Mouse (Mus musculus) gastrocnemius, adult 2 months (tissue): ENCODE data around the gene Tssc4. TPM values are rescaled to one million over a fixed set of nuclear protein-coding genes. Genes with fewer than 3 reads are reported as not detected.

ENCODE experiments used
- DNase-seq: peaks from one replicate; pipeline ENCODE4 v3.0.0; 2022
- H3K27ac ChIP-seq: fragments of 200-600 bp; 2 replicates; pipeline ENCODE4 v1.8.1; 2022; ENCODE audit warnings: mild to moderate bottlenecking
- H3K4me3 ChIP-seq: fragments of 200-600 bp; 2 replicates; pipeline ENCODE4 v1.8.1; 2022; ENCODE audit warnings: mild to moderate bottlenecking, moderate library complexity
- CTCF ChIP-seq: fragments of 200-600 bp; IDR thresholded peaks from 2 replicates; pipeline ENCODE4 v1.8.1; 2022; ENCODE audit warnings: antibody characterized with exemption, mild to moderate bottlenecking, moderate library complexity
- intact Hi-C: fragments of 180-260 bp; cut with DNase I; formaldehyde crosslinking; loops from one replicate; pipeline ENCODE4 v1.15.1; 2025
- long read RNA-seq, 2 experiments: library from polyadenylated mRNA; stranded (forward); transcript quantifications; one replicate each; pipeline ENCODE4 v2.0.0; 2021
- total RNA-seq, 2 experiments: library from RNA; stranded (reverse); gene quantifications; 2 replicates each; pipeline ENCODE4 v1.2.3; 2021

Tssc4 gene
- 1 to 10 TPM; 6.6 to 8.2 TPM for total RNA-seq
- long read RNA-seq, experiment 1, partial matches to known transcripts = 0 of 3 reads
- long read RNA-seq, experiment 1, other reads (novel, unspliced or antisense) = 0 of 3 reads
- long read RNA-seq, experiment 2, transcript Tssc4-206 (3 exons, 1,364 nt) = major isoform, 8 of 19 reads
- long read RNA-seq, experiment 2, partial matches to known transcripts = 1 of 19 reads
- long read RNA-seq, experiment 2, other reads (novel, unspliced or antisense) = 0 of 19 reads

- no peak for TF ChIP-seq CTCF
- H3K4me3 ChIP-seq = peak within 1 kb of the TSS; percentile 83
- intact Hi-C loops = loop anchor here (2.0 kb wide), 1 partner anchor 16 kb away; the partner anchor contains the start of gene Cd81
- H3K27ac ChIP-seq = peak within 1 kb of the TSS; percentile 92
- DNase-seq = peak; percentile 98
These were observed at the start of gene Tssc4 for GRCm38 (mm10) chr7:143068882-143069591. Tssc4 (plus strand) TSS chr7:143069249.

- no peak for TF ChIP-seq CTCF
- DNase-seq = no peak
- Histone ChIP-seq H3K27ac (peak overlapping the region; percentile 71), H3K4me3 (no peak overlapping the region)
- intact Hi-C loops = no loop called here
These were observed 49.0 kb upstream of the Tssc4 start for GRCm38 (mm10) chr7:143020040-143020439.

DNA sequence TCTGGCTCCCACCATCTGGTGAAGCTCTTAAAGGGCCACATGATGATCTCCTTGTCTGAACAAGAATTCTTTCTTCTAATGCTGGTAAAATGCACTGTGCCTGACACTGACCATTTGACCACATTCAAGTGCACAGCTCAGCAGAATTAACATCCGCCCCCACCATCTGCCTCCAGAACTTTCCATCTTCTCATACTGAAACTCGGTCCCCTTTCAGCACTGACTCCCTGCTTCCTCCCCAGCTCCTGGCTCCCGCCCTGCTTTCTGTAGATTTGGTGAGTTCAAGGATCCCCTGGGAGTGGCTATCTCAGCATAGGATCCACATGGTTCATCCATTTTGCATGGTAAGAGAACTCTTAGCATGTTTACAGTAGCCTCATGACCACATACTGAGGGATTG is 48.3 kb upstream of the Tssc4 start:
- H3K4me3 ChIP-seq = no peak overlapping the region
- H3K27ac ChIP-seq = peak overlapping the region; percentile 71
- TF ChIP-seq CTCF = no peak
- DNase-seq = no peak
- intact Hi-C loops = no loop called here

GRCm38 (mm10) chr7:143021356-143022164 is 47.5 kb upstream of the Tssc4 start:
- Histone ChIP-seq H3K27ac (peak overlapping the region; percentile 71), H3K4me3 (no peak overlapping the region)
- DNase-seq = no peak
- no peak for TF ChIP-seq CTCF
- intact Hi-C loops = no loop called here

DNA sequence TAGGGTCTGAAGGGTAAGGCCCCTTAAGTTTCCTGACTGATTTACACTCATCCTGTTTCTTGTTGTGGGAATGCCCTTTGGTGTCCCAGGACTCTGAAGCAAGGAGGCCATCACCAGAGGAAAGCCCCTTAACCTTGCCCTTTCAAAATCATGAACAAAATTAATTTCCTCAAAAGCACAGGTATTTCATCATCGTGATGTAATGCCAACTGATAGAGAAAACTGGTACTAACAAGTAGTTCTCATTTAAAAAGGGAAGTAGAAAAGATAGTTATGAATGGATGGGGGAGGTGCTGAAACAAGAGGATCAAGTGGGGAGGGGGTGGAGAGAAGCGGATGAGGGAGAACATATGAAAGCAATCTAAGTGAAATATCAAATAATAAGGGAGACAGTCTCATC is 45.5 kb upstream of the Tssc4 start:
- intact Hi-C loops = no loop called here

GRCm38 (mm10) chr7:143024293-143024692 is 44.8 kb upstream of the Tssc4 start:
- no peak for DNase-seq
- Histone ChIP-seq H3K4me3 (no peak overlapping the region), H3K27ac (no peak overlapping the region)
- intact Hi-C loops = no loop called here
- TF ChIP-seq CTCF = no peak

More for the DNA sequence above, 45.5 kb upstream of the Tssc4 start:
- no peak overlapping the region for H3K27ac ChIP-seq
- no peak for TF ChIP-seq CTCF
- DNase-seq = no peak
- H3K4me3 ChIP-seq = no peak overlapping the region

DNA sequence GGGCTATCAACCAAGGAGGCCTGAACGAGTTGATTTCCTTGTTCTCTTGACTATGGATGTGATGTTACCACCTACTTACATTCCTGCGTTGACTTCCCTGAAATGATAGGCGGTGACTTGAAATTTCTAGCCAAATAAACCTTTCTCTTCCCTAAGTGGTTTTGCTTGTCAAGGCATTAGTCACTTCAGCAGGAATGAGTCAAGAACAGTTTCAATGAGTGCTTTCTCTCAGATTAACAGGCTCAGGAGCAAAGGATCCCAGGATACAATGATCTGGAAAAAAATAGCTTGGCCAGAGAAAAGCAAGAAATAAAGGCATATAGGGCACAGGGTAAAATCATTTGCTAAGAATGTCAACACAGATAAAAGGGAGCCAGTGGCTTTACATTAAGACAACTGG is 43.6 kb upstream of the Tssc4 start:
- TF ChIP-seq CTCF = no peak
- DNase-seq = no peak
- Histone ChIP-seq H3K4me3 (no peak overlapping the region), H3K27ac (no peak overlapping the region)
- intact Hi-C loops = no loop called here

DNA sequence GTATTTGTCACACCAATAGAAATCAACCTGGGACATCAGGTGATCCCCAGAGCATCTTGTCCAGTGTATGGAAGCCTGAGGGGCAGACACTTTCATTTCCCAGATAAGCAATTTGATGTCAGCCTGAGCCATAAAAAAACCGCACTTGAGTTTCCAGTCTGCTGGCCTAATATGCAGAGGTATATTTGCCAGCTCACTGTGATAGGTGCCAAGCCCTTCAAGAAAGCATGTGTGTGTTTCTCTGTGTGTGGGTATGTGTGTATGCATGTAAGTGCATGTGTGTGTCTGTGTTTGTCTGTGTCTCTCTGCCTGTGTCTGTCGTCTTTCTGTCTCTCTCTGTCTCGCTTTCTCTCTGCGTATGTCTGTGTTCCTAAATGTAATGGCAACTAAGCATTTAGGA is 41.9 kb upstream of the Tssc4 start:
- intact Hi-C loops = no loop called here
- DNase-seq = no peak
- no peak for TF ChIP-seq CTCF
- Histone ChIP-seq H3K27ac (peak overlapping the region; percentile 43; the same call in 1 of the 2 replicates), H3K4me3 (no peak overlapping the region)

DNA sequence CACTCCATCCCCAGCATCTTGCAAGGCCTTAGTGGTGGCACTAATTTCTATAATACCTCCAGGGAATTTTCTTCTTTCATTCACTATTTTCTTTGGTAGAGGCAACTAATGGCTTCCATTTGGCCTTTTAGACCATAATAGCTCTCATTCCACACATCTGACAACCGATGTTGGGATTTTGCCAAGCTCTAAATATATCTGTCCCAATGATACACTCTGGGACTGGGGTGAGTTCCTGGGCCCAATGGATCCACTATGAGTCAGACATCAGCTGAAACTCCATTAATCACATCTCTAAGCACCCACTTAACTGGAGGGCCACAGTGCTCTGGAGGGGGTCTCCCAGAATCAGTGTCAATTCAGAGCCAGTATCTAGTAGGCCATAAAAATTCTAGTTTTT is 37.2 kb upstream of the Tssc4 start:
- Histone ChIP-seq H3K27ac (peak overlapping the region; percentile 52; the same call in 1 of the 2 replicates), H3K4me3 (no peak overlapping the region)
- intact Hi-C loops = no loop called here
- no peak for TF ChIP-seq CTCF
- no peak for DNase-seq

DNA sequence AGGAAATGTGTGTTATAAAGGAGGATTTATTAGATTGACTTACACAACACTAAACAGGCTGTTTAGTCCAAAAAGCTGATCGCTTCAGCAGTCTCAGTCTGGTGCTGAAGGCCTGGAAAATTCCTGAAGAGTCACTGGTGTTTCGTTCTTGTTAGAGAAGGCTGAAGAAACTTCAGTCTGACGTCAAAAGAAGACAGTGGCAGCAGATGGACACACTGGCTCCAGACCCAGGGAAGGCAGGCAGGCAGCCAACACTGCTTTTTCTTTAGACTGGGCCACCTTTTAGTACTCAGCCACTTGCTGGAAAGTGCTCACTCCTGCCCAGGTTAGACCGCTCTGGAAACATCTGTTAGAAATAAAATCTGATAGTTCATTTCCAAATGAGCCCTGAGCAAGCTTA is 35.5 kb upstream of the Tssc4 start:
- intact Hi-C loops = no loop called here
- peak; percentile 61 for DNase-seq
- no peak overlapping the region for H3K4me3 ChIP-seq
- TF ChIP-seq CTCF = no peak
- H3K27ac ChIP-seq = peak overlapping the region; percentile 52

DNA sequence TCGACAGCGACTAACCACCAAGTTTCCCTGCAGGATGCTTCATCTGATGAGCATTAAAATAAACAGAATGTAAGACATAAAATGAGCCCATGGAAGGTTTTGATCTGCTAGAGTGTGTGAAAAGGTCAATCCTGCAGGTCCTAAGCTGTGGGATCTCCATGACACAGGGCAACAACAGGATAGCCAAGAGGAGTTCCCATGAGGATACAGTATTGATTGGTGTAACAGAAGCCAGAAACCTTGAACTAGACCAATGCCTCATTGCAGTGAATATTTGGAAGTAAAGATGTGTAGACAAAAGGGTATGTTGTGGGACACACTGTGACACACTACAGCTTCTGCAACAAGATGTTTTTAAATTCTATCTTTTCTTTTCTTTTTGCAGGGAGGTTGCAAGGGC is 34.9 kb upstream of the Tssc4 start:
- intact Hi-C loops = no loop called here
- H3K27ac ChIP-seq = peak overlapping the region; percentile 52

GRCm38 (mm10) chr7:143034519-143035450 is 34.3 kb upstream of the Tssc4 start:
- TF ChIP-seq CTCF = no peak
- intact Hi-C loops = no loop called here
- Histone ChIP-seq H3K27ac (peak overlapping the region; percentile 58), H3K4me3 (no peak overlapping the region)
- no peak for DNase-seq

More for the DNA sequence above, 34.9 kb upstream of the Tssc4 start:
- DNase-seq = no peak
- TF ChIP-seq CTCF = no peak
- H3K4me3 ChIP-seq = no peak overlapping the region
